Mouse (Mus musculus): Measurements from ENCODE around the gene Habp2.

GRCm38 (mm10) chr19:56366625-56367024, 79.7 kb downstream of the Habp2 start:
- TF ChIP-seq EP300 (IDR thresholded peaks at IDR 0.05; ENCODE audit: low read depth), result no peak
- no peak for TF ChIP-seq CTCF (IDR thresholded peaks at IDR 0.05; ENCODE audit: low read depth)
